Mouse (Mus musculus) heart, embryonic 13.5 days (tissue): ENCODE measurements around the gene Trafd1. TPM values are rescaled to one million over a fixed set of nuclear protein-coding genes. Genes with fewer than 3 reads are reported as not detected.
"Not testable (repeated sequence)": the region's sequence is repeated elsewhere in the genome, so short reads cannot be mapped to it uniquely, and the experiment has no call there.

Experiments used
- ATAC-seq: fragments of 200-750 bp; cut with Nextera tagmentation; 2 replicates; pipeline ENCODE4 v1.8.0; 2017; ENCODE audit warnings: moderate TSS enrichment; ENCODE audit not compliant: insufficient number of reproducible peaks, low FRiP score, low TSS enrichment; ENCODE audit errors: extremely low read depth
- H3K27ac ChIP-seq: fragments of 300-500 bp; sonication (generic); replicated peaks from 2 replicates; pipeline ENCODE4 v1.5.1; 2015; ENCODE audit warnings: moderate library complexity, mild to moderate bottlenecking, inconsistent platforms
- H3K27me3 ChIP-seq: fragments of 300-500 bp; sonication (generic); replicated peaks from 2 replicates; pipeline ENCODE4 v1.6.1; 2015; ENCODE audit warnings: mild to moderate bottlenecking, inconsistent platforms
- H3K36me3 ChIP-seq: fragments of 300-500 bp; sonication (generic); 2 replicates; pipeline ENCODE4 v1.6.1; 2015; ENCODE audit warnings: mild to moderate bottlenecking, inconsistent platforms
- H3K4me1 ChIP-seq: fragments of 300-500 bp; sonication (generic); 2 replicates; pipeline ENCODE4 v1.6.1; 2015; ENCODE audit warnings: inconsistent platforms
- H3K4me2 ChIP-seq: fragments of 300-500 bp; sonication (generic); 2 replicates; pipeline ENCODE4 v1.6.1; 2015; ENCODE audit warnings: inconsistent platforms, mild to moderate bottlenecking, moderate library complexity
- H3K4me3 ChIP-seq: fragments of 300-500 bp; sonication (generic); 2 replicates; pipeline ENCODE4 v1.5.1; 2015; ENCODE audit warnings: moderate library complexity, mild to moderate bottlenecking, inconsistent platforms
- H3K9ac ChIP-seq: fragments of 300-500 bp; sonication (generic); 2 replicates; pipeline ENCODE4 v1.6.1; 2015; ENCODE audit warnings: inconsistent platforms, mild to moderate bottlenecking, moderate library complexity
- H3K9me3 ChIP-seq: fragments of 300-500 bp; sonication (generic); 2 replicates; pipeline ENCODE4 v1.6.1; 2016; ENCODE audit warnings: inconsistent platforms
- WGBS: fragments of 180-500 bp; shearing (Covaris S2); methylation state at CpG from one replicate; pipeline ENCODE4 v1.1.7; 2015; ENCODE audit warnings: mixed read lengths; 5-methylcytosine and 5-hydroxymethylcytosine counted together
- polyA plus RNA-seq: library from polyadenylated mRNA; unstranded; fragments of >200 nt; fragmentation: Nextera tagmentation; extraction: Ambion mirVana; gene quantifications from 2 replicates; pipeline ENCODE4 v1.2.1, GENCODE M21; 2015

Gene Trafd1
- polyA plus RNA-seq, 1 experiment from 2014 or later, result 69.5 TPM

DNA sequence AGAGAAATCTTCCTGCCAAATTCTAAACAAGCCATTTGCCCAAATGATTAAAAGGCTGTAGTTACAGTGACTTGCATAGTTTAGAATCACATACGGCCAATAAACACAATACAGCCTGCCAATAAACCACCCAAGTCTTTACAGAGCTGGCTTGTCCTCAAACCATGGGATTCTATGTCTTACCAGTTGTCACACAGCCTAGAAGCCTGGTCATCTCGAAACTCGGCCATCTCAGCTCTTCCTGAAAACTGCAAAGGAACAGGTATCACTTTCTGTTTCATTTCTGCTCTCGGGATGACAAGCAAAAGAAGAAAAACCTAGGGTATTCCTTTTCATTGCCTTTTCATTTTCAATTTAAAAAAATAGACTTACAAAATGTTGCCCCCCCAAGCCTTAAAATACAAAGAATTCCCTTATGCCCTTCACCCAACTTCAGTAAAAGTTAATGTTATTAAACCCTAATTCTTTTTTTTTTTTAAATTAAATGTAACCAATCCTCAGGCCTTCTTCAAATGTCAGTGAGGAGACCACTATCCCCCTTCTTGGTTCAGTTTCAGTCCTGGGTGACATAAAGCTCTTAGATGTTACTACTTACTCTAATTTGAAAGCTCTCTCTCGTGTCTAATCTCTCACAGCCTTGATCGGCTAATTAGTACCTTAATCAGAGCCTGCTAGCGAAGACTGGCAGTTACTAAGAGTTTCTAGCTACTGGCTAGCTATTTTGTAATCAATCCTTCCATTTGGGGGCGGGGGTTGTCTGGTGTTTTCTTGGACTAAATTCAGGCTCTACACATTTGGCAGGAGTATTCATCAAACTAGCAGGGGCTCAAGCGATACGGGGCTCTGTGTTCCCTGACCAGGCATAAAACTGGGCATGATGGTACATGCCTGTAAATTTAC is 1.3 kb downstream of the Trafd1 start:
- H3K4me3 ChIP-seq, result peak overlapping the region; percentile 79
- WGBS, result 48% methylated on average over 10 of the region's 10 CpGs
- peaks cover 39% of the 10 kb centered on the region for H3K4me1 ChIP-seq

DNA sequence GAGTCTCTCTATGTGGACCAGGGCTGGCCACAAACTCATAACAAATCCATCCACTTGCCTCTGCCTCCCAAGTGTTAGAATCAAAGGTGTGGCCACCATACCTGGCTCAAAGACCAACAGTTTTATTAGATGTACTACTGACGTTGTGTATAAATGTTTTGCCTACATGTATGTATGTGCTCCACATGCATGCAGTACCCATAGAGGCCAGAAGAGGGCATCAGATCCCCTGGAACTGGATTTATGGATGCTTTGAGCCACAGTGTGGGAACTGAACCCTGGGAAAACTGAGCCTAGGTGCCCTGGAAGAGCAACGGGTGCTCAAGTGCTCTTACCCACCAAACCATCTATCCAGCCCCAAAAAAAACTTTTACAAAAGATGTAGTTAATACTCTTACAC is 4.7 kb downstream of the Trafd1 start:
- H3K4me1 ChIP-seq, result peaks cover 22% of the 10 kb centered on the region
- ATAC-seq, result no peak
- no peak overlapping the region for H3K4me3 ChIP-seq
- H3K36me3 ChIP-seq, result peaks cover 78% of the 10 kb centered on the region
- peaks cover 4% of the 10 kb centered on the region; the same call in 1 of the 2 replicates for H3K9me3 ChIP-seq
- no peak overlapping the region for H3K4me2 ChIP-seq
- 92% methylated on average over 2 of the region's 2 CpGs for WGBS
- no peaks in the 10 kb centered on the region for H3K27me3 ChIP-seq
- no peak overlapping the region for H3K27ac ChIP-seq
- no peak overlapping the region for H3K9ac ChIP-seq

More for the DNA sequence above, 1.3 kb downstream of the Trafd1 start:
- no peak for ATAC-seq
- Histone ChIP-seq H3K9me3 (peaks cover 4% of the 10 kb centered on the region; the same call in 1 of the 2 replicates), H3K36me3 (peaks cover 45% of the 10 kb centered on the region), H3K27ac (peak overlapping the region; percentile 95), H3K9ac (peak overlapping the region; percentile 92), H3K27me3 (no peaks in the 10 kb centered on the region), H3K4me2 (peak overlapping the region; percentile 82)

DNA sequence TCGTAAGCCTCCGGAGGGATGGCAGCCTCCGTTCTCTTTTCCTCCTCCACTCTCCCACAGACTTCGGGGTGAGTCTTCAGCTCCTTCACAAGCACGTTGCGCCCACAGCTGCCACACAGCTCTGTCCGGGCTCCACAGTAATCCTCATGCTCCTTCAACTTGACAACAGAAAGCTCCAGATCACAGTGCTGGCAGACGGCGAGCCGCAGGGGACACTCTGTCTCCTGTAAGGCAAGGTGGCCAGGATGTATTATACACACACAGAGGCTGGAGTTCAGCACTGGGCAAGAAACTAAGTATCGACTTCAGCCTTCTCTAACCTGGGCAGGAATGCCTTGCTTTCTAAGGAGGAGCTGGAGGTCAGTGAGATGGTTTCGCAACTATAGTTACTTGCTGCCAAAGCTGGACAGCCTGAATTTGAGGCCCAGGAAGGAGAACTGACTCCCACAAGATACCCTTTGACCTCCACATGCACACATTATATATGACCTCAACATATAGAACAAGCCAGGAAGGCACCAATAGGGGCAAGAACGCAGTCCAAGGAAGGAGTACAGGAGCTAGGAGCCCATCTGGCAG is 6.7 kb downstream of the Trafd1 start:
- H3K4me1 ChIP-seq, result peaks cover 12% of the 10 kb centered on the region
- H3K4me3 ChIP-seq, result no peak overlapping the region
- no peak for ATAC-seq
- H3K36me3 ChIP-seq, result peaks cover 95% of the 10 kb centered on the region
- 85% methylated on average over 13 of the region's 13 CpGs for WGBS
- H3K27ac ChIP-seq, result no peak overlapping the region
- no peaks in the 10 kb centered on the region for H3K27me3 ChIP-seq
- H3K9me3 ChIP-seq, result peaks cover 4% of the 10 kb centered on the region; the same call in 1 of the 2 replicates
- no peak overlapping the region for H3K4me2 ChIP-seq
- no peak overlapping the region for H3K9ac ChIP-seq

DNA sequence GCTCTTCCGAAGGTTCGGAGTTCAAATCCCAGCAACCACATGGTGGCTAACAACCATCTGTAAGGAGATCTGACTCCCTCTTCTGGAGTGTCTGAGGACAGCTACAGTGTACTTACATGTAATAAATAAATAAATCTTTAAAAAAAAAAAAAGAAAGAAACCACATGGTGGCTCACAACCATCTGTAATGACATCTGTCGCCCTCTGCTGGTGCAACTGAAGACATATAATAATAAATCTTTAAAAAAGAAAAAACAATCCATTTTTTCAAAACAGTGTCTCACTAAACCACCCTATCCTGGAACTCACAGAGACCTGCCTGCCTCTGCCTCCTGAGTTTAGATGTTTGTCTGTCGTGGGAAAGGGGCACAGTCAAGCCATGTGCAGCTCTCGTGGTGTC is 8.5 kb downstream of the Trafd1 start:
- not testable (repeated sequence) for H3K4me3 ChIP-seq, H3K27ac ChIP-seq, H3K9me3 ChIP-seq, H3K27me3 ChIP-seq, ATAC-seq, H3K4me1 ChIP-seq, H3K9ac ChIP-seq, H3K4me2 ChIP-seq
- 66% methylated on average over 5 of the region's 5 CpGs for WGBS
- peaks cover 97% of the 10 kb centered on the region for H3K36me3 ChIP-seq

DNA sequence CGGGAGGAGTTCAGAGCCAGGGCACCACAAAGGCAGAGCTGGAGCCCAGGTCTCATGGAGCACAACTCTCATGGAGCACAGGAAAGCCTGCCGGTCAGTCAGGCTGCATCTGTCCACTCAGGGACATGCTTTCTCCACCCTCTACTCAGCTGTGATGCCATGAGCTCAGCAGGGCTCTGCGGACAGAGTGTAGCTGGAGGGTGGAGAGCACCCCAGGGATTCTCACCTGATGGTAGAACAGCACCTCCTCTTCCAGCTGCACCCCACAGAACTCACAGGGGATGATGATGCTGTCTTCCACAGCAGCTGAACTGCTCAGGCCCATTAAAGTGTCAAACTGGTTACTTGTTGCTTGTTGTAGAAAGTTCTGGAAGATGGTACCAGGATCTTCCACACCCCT is 10.6 kb downstream of the Trafd1 start:
- no peak for ATAC-seq

DNA sequence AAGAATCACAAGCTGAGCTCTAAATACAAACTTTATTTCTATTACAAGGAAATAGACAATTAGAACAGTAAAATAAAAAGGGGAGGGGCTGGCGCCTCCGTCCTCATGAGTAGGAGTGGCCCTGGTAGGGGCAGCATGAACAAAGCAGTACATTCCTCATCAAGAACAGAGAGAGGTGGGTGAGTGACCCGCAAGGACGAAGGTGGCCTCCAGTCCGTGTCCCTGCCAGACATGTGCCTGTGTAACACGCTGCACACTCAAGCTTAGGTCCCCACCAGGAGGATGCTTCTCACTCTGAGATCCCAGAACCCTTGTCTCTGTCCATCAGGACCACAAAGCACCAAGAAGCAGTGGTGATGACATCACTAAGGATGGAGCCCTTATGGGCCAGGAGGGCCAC is 13.7 kb downstream of the Trafd1 start:
- no peak overlapping the region for H3K27ac ChIP-seq
- H3K4me3 ChIP-seq, result no peak overlapping the region
- H3K36me3 ChIP-seq, result peaks cover 94% of the 10 kb centered on the region
- H3K27me3 ChIP-seq, result no peaks in the 10 kb centered on the region
- H3K4me2 ChIP-seq, result no peak overlapping the region
- H3K4me1 ChIP-seq, result peaks cover 5% of the 10 kb centered on the region; the same call in 1 of the 2 replicates
- no peak for ATAC-seq
- H3K9ac ChIP-seq, result no peak overlapping the region
- H3K9me3 ChIP-seq, result no peaks in the 10 kb centered on the region
- 90% methylated on average over 6 of the region's 6 CpGs for WGBS

More for the DNA sequence above, 10.6 kb downstream of the Trafd1 start:
- Histone ChIP-seq H3K9ac (no peak overlapping the region), H3K27ac (no peak overlapping the region), H3K27me3 (no peaks in the 10 kb centered on the region), H3K9me3 (no peaks in the 10 kb centered on the region), H3K36me3 (peaks cover 95% of the 10 kb centered on the region), H3K4me1 (no peaks in the 10 kb centered on the region), H3K4me2 (no peak overlapping the region), H3K4me3 (no peak overlapping the region)
- 87% methylated on average over 3 of the region's 3 CpGs for WGBS

DNA sequence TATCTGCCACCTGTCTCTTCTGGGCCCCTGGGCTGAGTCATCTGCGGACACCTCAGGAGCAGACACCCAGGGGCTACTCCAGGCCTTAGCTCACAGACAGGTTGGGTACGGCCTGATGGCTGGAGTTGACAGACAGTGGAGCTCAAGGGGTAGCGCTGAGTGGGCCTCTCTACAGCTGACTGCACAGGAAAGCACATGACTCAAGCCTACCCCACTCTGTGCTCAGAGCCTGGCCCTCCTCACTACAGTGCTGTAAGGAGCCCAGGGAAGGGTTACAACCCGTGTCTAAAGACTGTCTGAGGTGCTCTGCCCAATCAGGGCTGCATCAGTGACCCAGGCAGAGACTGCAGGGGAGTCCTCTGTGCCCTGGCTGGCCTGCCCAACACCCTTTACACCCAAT is 18.2 kb downstream of the Trafd1 start:
- Histone ChIP-seq H3K27me3 (no peaks in the 10 kb centered on the region), H3K4me1 (peaks cover 11% of the 10 kb centered on the region; the same call in 1 of the 2 replicates), H3K36me3 (peaks cover 97% of the 10 kb centered on the region), H3K9me3 (no peaks in the 10 kb centered on the region), H3K27ac (no peak overlapping the region), H3K9ac (no peak overlapping the region), H3K4me2 (no peak overlapping the region), H3K4me3 (no peak overlapping the region)
- no peak for ATAC-seq
- WGBS, result 73% methylated on average over 4 of the region's 4 CpGs

DNA sequence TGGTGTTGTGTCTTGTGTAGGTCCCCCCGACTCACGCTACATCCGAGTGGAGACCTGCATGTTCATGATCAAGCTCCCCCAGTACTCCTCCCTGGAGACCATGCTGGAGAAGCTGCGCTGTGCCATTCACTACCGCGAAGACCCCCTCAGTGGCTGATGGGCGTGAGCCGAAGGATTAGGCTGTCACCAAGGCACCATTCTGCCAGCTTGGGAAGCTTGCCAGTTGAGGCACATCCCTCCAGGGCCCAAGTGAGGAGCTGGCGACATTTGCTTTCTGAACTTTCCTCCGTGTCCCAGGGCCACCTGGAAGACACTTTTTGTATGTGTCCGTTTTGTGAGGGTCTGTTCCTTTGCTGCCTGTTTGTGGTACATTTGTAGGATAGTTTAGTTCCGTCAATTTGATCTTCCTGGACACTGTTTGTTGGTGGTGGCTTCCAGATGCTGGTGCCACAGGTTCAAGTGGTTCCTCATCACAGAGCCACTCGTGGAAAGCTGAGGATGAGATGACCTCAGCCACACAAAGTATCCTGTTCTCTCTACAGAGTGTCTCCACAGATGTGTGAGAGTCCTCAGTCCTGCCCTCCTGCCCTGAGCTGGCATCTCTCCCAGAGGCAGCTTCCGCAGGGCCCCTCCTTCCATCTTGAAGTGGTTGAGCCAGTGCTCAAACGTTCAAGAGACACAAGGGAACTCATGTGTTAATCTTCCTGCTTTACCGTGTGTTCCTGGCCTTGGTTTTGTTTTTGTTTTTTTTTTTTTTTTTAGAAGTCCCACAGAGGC is 18.8 kb downstream of the Trafd1 start:
- peaks cover 97% of the 10 kb centered on the region for H3K36me3 ChIP-seq

DNA sequence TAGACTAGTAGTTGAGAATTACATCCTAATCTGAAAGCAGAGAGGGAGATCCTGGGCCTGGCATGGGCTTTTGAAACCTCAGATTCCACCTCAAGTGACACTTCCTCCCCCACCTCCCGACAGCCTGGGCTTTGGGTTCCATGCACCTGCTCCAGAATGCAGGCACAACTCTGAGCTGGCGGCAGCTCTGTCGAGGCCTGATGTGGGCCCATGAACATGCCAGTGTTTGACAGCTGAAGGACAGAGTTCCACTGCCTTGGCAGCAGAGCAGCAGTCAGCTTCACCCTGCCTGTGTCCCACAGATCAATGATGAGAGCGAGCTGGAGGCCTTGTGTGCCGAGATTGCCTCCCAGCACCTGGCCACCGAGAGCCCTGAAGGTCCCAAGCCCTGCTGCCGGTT is 22.0 kb downstream of the Trafd1 start:
- no peak overlapping the region for H3K9ac ChIP-seq
- H3K9me3 ChIP-seq, result no peaks in the 10 kb centered on the region
- H3K4me2 ChIP-seq, result no peak overlapping the region
- H3K4me1 ChIP-seq, result peaks cover 19% of the 10 kb centered on the region
- WGBS, result 79% methylated on average over 7 of the region's 7 CpGs
- no peak for ATAC-seq
- H3K27me3 ChIP-seq, result no peaks in the 10 kb centered on the region
- no peak overlapping the region for H3K27ac ChIP-seq
- peaks cover 100% of the 10 kb centered on the region for H3K36me3 ChIP-seq
- H3K4me3 ChIP-seq, result no peak overlapping the region

More for the DNA sequence above, 18.8 kb downstream of the Trafd1 start:
- H3K9ac ChIP-seq, result no peak overlapping the region
- no peak overlapping the region for H3K27ac ChIP-seq
- no peak for ATAC-seq
- no peak overlapping the region for H3K4me3 ChIP-seq
- no peaks in the 10 kb centered on the region for H3K27me3 ChIP-seq
- 77% methylated on average over 16 of the region's 16 CpGs for WGBS
- peaks cover 11% of the 10 kb centered on the region; the same call in 1 of the 2 replicates for H3K4me1 ChIP-seq
- no peaks in the 10 kb centered on the region for H3K9me3 ChIP-seq
- H3K4me2 ChIP-seq, result no peak overlapping the region

DNA sequence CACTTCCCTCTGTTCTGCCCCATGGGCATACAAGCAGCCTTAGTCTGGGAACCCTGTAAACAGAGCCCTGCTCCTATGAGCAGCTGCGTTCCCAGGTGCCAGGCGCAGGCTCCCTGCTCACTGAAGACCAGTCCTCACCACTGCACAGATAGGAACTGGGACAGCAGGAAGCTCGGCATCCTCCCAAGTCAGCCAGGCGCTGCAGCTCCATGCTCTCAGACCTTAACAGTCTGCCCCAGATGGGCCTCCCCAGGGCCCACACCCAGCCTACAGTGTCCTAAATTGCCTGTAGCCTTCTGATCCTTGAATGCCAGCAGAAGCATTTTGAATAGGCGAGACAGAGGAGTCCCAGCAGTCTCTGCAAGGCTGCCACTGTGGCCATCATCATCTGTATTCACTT is 23.7 kb downstream of the Trafd1 start:
- ATAC-seq, result no peak
- Histone ChIP-seq H3K4me1 (peaks cover 14% of the 10 kb centered on the region), H3K9me3 (no peaks in the 10 kb centered on the region), H3K27me3 (no peaks in the 10 kb centered on the region), H3K36me3 (peaks cover 100% of the 10 kb centered on the region), H3K27ac (no peak overlapping the region), H3K4me3 (no peak overlapping the region), H3K4me2 (no peak overlapping the region), H3K9ac (no peak overlapping the region)
- 71% methylated on average over 5 of the region's 5 CpGs for WGBS

DNA sequence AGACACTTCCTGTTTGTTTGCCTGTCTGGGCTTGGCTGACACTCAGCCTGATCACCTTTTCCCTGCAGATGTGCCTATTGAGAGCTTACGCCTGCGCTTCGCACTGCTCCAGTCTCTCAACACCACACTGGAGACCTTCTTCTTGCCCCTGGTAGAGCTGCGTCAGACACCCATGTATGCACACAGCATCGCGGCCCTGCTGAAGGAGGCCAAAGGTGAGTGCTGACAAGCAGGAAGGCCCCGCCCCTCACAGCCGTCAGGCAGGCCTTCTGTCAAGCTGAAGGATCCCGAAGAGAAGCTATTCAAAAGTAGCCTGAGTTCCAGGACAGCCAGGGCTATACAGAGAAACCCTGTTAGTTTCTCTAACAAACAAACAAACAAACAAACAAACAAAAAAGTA is 26.2 kb downstream of the Trafd1 start:
- no peak overlapping the region for H3K9ac ChIP-seq
- peaks cover 8% of the 10 kb centered on the region for H3K4me1 ChIP-seq
- H3K27me3 ChIP-seq, result no peaks in the 10 kb centered on the region
- H3K9me3 ChIP-seq, result no peaks in the 10 kb centered on the region
- 37% methylated on average over 9 of the region's 9 CpGs for WGBS
- H3K27ac ChIP-seq, result no peak overlapping the region
- H3K4me2 ChIP-seq, result no peak overlapping the region
- H3K36me3 ChIP-seq, result peaks cover 100% of the 10 kb centered on the region
- no peak for ATAC-seq
- no peak overlapping the region for H3K4me3 ChIP-seq
